Mouse (Mus musculus) embryonic facial prominence, embryonic 14.5 days (tissue): ENCODE results near the gene Armc5. TPM values are rescaled to one million over a fixed set of nuclear protein-coding genes. Genes with fewer than 3 reads are reported as not detected.

ENCODE experiments used
- ATAC-seq: fragments of 200-750 bp; cut with Nextera tagmentation; 2 replicates; pipeline ENCODE4 v1.8.0; 2017; ENCODE audit warnings: low read depth, moderate number of reproducible peaks, moderate TSS enrichment
- DNase-seq: peaks from one replicate; pipeline ENCODE4 v3.0.0-alpha.2; 2015; ENCODE audit warnings: low spot score
- H3K27ac ChIP-seq: fragments of 300-500 bp; sonication (generic); replicated peaks from 2 replicates; pipeline ENCODE4 v1.5.1; 2014; ENCODE audit warnings: low read depth, mild to moderate bottlenecking, low read length, moderate library complexity
- H3K27me3 ChIP-seq: fragments of 300-500 bp; sonication (generic); replicated peaks from 2 replicates; pipeline ENCODE4 v1.6.1; 2014; ENCODE audit warnings: low read length; ENCODE audit not compliant: control insufficient read depth, insufficient read depth
- H3K36me3 ChIP-seq: fragments of 300-500 bp; sonication (generic); 2 replicates; pipeline ENCODE4 v1.6.1; 2014; ENCODE audit warnings: low read length, mixed read lengths; ENCODE audit not compliant: control insufficient read depth, insufficient read depth
- H3K4me1 ChIP-seq: fragments of 300-500 bp; sonication (generic); 2 replicates; pipeline ENCODE4 v1.6.1; 2014; ENCODE audit warnings: antibody characterized with exemption, low read length; ENCODE audit not compliant: control insufficient read depth, insufficient read depth
- H3K4me2 ChIP-seq: fragments of 300-500 bp; sonication (generic); 2 replicates; pipeline ENCODE4 v1.6.1; 2014; ENCODE audit warnings: low read depth, mild to moderate bottlenecking, low read length, moderate library complexity, mixed read lengths
- H3K4me3 ChIP-seq: fragments of 300-500 bp; sonication (generic); 2 replicates; pipeline ENCODE4 v1.5.1; 2014; ENCODE audit warnings: low read depth, mild to moderate bottlenecking, low read length
- H3K9ac ChIP-seq: fragments of 300-500 bp; sonication (generic); 2 replicates; pipeline ENCODE4 v1.6.1; 2014; ENCODE audit warnings: low read depth, mild to moderate bottlenecking, low read length, moderate library complexity, mixed read lengths
- H3K9me3 ChIP-seq: fragments of 300-500 bp; sonication (generic); 2 replicates; pipeline ENCODE4 v1.6.1; 2016; ENCODE audit warnings: low read length; ENCODE audit not compliant: control insufficient read depth
- WGBS: fragments of 180-500 bp; shearing (Covaris S2); extraction: QIAGEN DNeasy Blood & Tissue Kit; methylation state at CpG from one replicate; pipeline ENCODE4 v1.1.7; 2014; 5-methylcytosine and 5-hydroxymethylcytosine counted together
- polyA plus RNA-seq: library from polyadenylated mRNA; unstranded; fragments of >200 nt; fragmentation: Nextera tagmentation; extraction: Ambion mirVana; gene quantifications from 2 replicates; pipeline ENCODE4 v1.2.1, GENCODE M21; 2014

Gene Armc5
- polyA plus RNA-seq, 1 experiment from 2014 or later, result 12.4 TPM

DNA sequence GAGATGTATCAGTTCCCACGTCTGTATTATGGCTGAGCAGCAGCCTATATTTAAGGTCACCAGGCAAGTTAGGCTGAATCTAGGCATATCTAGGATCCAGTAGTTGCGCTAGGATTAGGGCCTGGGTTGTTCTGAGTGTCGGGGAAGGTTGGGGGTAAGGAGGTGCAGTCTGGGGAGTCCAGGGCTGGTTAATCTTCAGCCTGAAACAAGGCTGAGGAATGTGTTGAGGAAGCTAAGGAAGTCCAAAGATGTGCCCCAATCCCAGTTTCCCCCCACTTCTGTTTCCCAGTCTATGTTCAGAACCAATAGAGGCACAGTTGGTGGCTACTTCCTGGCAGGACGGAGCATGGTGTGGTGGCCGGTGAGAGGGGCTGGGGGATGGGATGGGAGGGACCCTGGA lies 28.9 kb downstream of the Armc5 start:
- peaks cover 6% of the 10 kb centered on the region; the same call in 1 of the 2 replicates for H3K36me3 ChIP-seq
- ATAC-seq (no peak), DNase-seq (no peak)
- no peak overlapping the region for H3K4me2 ChIP-seq
- H3K27me3 ChIP-seq, result no peaks in the 10 kb centered on the region
- H3K4me1 ChIP-seq, result no peaks in the 10 kb centered on the region
- no peaks in the 10 kb centered on the region for H3K9me3 ChIP-seq
- H3K4me3 ChIP-seq, result no peak overlapping the region
- H3K27ac ChIP-seq, result no peak overlapping the region
- WGBS, result 74% methylated on average over 5 of the region's 5 CpGs
- no peak overlapping the region for H3K9ac ChIP-seq

- no peak for DNase-seq
- Histone ChIP-seq H3K4me2 (no peak overlapping the region), H3K4me1 (no peaks in the 10 kb centered on the region), H3K36me3 (peaks cover 18% of the 10 kb centered on the region), H3K9me3 (no peaks in the 10 kb centered on the region), H3K4me3 (no peak overlapping the region), H3K27ac (no peak overlapping the region), H3K9ac (no peak overlapping the region), H3K27me3 (no peaks in the 10 kb centered on the region)
- no peak for ATAC-seq
- WGBS, result 68% methylated on average over 13 of the region's 13 CpGs
These were observed 30.2 kb downstream of the Armc5 start for GRCm38 (mm10) chr7:128267391-128267790.

GRCm38 (mm10) chr7:128267813-128268212 lies 30.7 kb downstream of the Armc5 start:
- H3K36me3 ChIP-seq, result peaks cover 22% of the 10 kb centered on the region
- no peak overlapping the region for H3K27ac ChIP-seq
- no peak for ATAC-seq
- no peaks in the 10 kb centered on the region for H3K27me3 ChIP-seq
- H3K4me2 ChIP-seq, result no peak overlapping the region
- DNase-seq, result no peak
- 82% methylated on average over 7 of the region's 7 CpGs for WGBS
- no peak overlapping the region for H3K9ac ChIP-seq
- no peaks in the 10 kb centered on the region for H3K4me1 ChIP-seq
- H3K9me3 ChIP-seq, result no peaks in the 10 kb centered on the region
- H3K4me3 ChIP-seq, result no peak overlapping the region

DNA sequence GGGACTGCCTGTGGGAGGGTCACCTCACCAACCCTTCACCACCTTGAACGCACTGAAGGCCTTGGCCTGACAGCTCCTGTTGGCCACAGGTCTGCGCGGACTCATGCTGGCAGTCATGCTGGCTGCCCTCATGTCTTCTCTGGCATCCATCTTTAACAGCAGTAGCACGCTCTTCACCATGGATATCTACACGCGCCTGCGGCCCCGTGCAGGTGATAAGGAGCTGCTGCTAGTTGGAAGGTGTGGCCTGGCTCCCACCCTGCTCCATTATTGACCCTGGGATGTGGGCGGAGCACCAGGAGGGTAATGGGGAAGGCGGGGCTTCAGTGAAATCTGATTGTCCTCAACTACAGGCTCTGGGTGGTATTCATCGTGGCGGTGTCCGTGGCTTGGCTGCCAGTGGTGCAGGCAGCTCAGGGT lies 33.3 kb downstream of the Armc5 start:
- H3K36me3 ChIP-seq, result peaks cover 45% of the 10 kb centered on the region
- H3K9me3 ChIP-seq, result no peaks in the 10 kb centered on the region
- ATAC-seq (no peak), DNase-seq (no peak)
- no peaks in the 10 kb centered on the region for H3K27me3 ChIP-seq
- H3K4me3 ChIP-seq, result no peak overlapping the region
- H3K9ac ChIP-seq, result no peak overlapping the region
- no peak overlapping the region for H3K27ac ChIP-seq
- H3K4me1 ChIP-seq, result no peaks in the 10 kb centered on the region
- no peak overlapping the region for H3K4me2 ChIP-seq
- 65% methylated on average over 13 of the region's 13 CpGs for WGBS

GRCm38 (mm10) chr7:128271496-128271895 lies 34.4 kb downstream of the Armc5 start:
- H3K4me3 ChIP-seq, result no peak overlapping the region
- DNase-seq (no peak), ATAC-seq (no peak)
- H3K9ac ChIP-seq, result no peak overlapping the region
- no peaks in the 10 kb centered on the region for H3K9me3 ChIP-seq
- H3K4me2 ChIP-seq, result no peak overlapping the region
- WGBS, result 93% methylated on average over 8 of the region's 9 CpGs
- no peak overlapping the region for H3K27ac ChIP-seq
- peaks cover 55% of the 10 kb centered on the region for H3K36me3 ChIP-seq
- H3K27me3 ChIP-seq, result no peaks in the 10 kb centered on the region
- no peaks in the 10 kb centered on the region for H3K4me1 ChIP-seq

GRCm38 (mm10) chr7:128276051-128276450 lies 38.9 kb downstream of the Armc5 start:
- no peaks in the 10 kb centered on the region for H3K9me3 ChIP-seq
- no peak for DNase-seq
- no peaks in the 10 kb centered on the region for H3K27me3 ChIP-seq
- 92% methylated on average over 6 of the region's 6 CpGs for WGBS
- H3K27ac ChIP-seq, result no peak overlapping the region
- H3K4me1 ChIP-seq, result no peaks in the 10 kb centered on the region
- H3K36me3 ChIP-seq, result peaks cover 70% of the 10 kb centered on the region
- no peak overlapping the region for H3K9ac ChIP-seq
- H3K4me2 ChIP-seq, result no peak overlapping the region
- ATAC-seq, result no peak
- H3K4me3 ChIP-seq, result no peak overlapping the region

- WGBS, result 89% methylated on average over 4 of the region's 4 CpGs
These were observed 42.6 kb downstream of the Armc5 start for GRCm38 (mm10) chr7:128279750-128280149.

DNA sequence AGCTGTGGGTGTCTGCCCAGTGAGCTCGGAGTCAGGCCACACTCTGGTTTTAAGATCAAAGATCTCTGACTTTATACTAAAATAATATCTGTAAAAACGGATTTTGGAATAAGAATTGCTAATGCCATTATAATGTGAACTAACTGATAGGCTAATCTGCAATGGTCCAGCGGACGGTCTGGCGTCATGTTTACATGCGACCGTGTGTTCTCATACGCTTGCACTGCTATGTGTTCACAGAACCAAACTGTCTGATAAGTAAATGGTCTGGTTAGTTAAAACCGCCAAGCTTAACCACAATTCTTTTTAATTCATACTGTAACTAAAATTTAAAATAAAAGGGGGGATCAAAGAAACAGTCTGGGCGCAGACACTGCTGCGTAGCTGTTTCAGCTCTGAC lies 44.6 kb downstream of the Armc5 start:
- DNase-seq (no peak), ATAC-seq (no peak)
- Histone ChIP-seq H3K4me2 (no peak overlapping the region), H3K36me3 (peaks cover 38% of the 10 kb centered on the region), H3K27ac (no peak overlapping the region), H3K27me3 (no peaks in the 10 kb centered on the region), H3K4me1 (no peaks in the 10 kb centered on the region), H3K9me3 (no peaks in the 10 kb centered on the region), H3K4me3 (no peak overlapping the region), H3K9ac (no peak overlapping the region)
- 91% methylated on average over 11 of the region's 11 CpGs for WGBS

More at GRCm38 (mm10) chr7:128279750-128280149, 42.6 kb downstream of the Armc5 start:
- Histone ChIP-seq H3K9me3 (no peaks in the 10 kb centered on the region), H3K27me3 (no peaks in the 10 kb centered on the region), H3K4me3 (no peak overlapping the region), H3K4me1 (no peaks in the 10 kb centered on the region), H3K9ac (no peak overlapping the region), H3K4me2 (no peak overlapping the region), H3K36me3 (peaks cover 50% of the 10 kb centered on the region), H3K27ac (no peak overlapping the region)
- DNase-seq (no peak), ATAC-seq (no peak)

DNA sequence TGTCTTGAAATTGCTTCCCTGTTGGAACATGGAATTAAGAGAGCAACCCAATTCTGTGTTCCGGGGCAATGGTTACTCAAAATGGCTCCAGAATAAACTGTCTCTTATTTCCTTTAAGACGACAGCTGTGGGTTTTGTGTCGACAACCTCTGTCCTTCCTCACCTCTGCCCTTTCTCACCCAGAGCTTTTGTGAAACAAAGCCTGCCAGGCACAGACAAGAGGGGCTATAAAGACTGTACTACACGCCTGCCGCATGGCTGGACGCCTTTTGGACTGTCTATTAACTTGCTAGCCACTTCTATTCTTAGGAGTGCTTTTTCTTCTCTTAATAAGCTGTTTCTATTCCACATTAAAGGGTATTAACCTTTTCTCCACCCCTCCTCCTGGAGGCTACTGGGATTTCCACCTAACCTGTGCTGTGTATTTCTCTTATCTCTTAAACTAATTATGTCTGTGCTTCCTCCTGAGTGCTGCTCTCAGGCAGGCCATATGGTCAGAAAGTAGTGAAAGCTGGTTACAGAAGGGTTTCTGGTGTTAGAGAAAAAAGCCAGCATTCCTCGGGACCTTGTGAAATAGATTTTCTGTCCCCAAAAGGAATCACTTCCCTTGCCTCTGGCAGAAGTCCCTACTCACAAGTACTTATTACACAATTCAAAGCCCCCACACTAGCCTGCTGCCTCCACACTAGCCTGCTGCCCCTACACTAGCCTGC lies 45.5 kb downstream of the Armc5 start:
- Histone ChIP-seq H3K9me3 (no peaks in the 10 kb centered on the region), H3K4me1 (no peaks in the 10 kb centered on the region), H3K4me2 (no peak overlapping the region), H3K27me3 (no peaks in the 10 kb centered on the region), H3K9ac (no peak overlapping the region), H3K27ac (no peak overlapping the region), H3K36me3 (peaks cover 38% of the 10 kb centered on the region), H3K4me3 (no peak overlapping the region)
- no peak for ATAC-seq
- 27% methylated on average over 7 of the region's 7 CpGs for WGBS
- no peak for DNase-seq
